Mouse (Mus musculus): ENCODE data around the gene Dnajc28. TPM values are rescaled to one million over a fixed set of nuclear protein-coding genes. Genes with fewer than 3 reads are reported as not detected.
"Not testable (repeated sequence)": the region's sequence is repeated elsewhere in the genome, so short reads cannot be mapped to it uniquely, and the experiment has no call there.

The Dnajc28 gene
- total and polyA plus RNA-seq, 2 experiments from 2014 or later, result 9.9 to 10.7 TPM

DNA sequence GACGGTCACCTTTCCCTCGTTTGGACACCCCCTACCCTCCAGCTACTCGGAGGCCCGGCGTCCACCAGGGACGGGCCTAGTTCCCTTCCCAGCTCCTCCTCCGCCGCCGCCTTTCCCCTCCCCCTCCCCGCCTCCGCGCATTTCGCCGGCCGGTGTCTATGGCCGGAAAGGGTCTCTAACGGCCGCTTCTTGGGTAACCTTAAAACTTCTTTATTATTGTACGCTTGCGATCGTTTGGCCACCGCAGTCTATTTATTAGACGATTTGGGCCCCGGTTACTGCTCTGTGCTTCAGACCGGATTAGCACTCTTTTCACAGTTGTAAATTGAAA lies 29.4 kb upstream of the Dnajc28 start:
- ATAC-seq (ENCODE audit: insufficient read depth, low read depth) (peak; percentile 66), DNase-seq (ENCODE audit: low spot score) (peak; percentile 76)
- H3K36me3 ChIP-seq (replicated peaks; ENCODE audit: control insufficient read depth, insufficient read depth, low read length), result peaks cover 15% of the 10 kb centered on the region
- no peaks in the 10 kb centered on the region for H3K27me3 ChIP-seq (ENCODE audit: control insufficient read depth, insufficient read depth, low read length)
- H3K9ac ChIP-seq (replicated peaks; ENCODE audit: low read depth, low read length), result peak overlapping the region; percentile 91
- no peaks in the 10 kb centered on the region for H3K9me3 ChIP-seq (replicated peaks; ENCODE audit: control insufficient read depth, low read length)
- H3K27ac ChIP-seq (ENCODE audit: low read depth), result peak overlapping the region; percentile 99
- TF ChIP-seq CTCF (IDR thresholded peaks at IDR 0.05; ENCODE audit: low read depth) (no peak), EP300 (IDR thresholded peaks at IDR 0.05; ENCODE audit: low read depth) (no peak)
- H3K4me3 ChIP-seq (ENCODE audit: low read depth, low read length), result peak overlapping the region; percentile 84
- peaks cover 15% of the 10 kb centered on the region; the same call in 1 of the 2 replicates for H3K4me1 ChIP-seq (ENCODE audit: control insufficient read depth, insufficient read depth)
- peak overlapping the region; percentile 69 for H3K4me2 ChIP-seq (ENCODE audit: low read depth, low read length)
- 0% methylated on average over 23 of the region's 25 CpGs for WGBS

DNA sequence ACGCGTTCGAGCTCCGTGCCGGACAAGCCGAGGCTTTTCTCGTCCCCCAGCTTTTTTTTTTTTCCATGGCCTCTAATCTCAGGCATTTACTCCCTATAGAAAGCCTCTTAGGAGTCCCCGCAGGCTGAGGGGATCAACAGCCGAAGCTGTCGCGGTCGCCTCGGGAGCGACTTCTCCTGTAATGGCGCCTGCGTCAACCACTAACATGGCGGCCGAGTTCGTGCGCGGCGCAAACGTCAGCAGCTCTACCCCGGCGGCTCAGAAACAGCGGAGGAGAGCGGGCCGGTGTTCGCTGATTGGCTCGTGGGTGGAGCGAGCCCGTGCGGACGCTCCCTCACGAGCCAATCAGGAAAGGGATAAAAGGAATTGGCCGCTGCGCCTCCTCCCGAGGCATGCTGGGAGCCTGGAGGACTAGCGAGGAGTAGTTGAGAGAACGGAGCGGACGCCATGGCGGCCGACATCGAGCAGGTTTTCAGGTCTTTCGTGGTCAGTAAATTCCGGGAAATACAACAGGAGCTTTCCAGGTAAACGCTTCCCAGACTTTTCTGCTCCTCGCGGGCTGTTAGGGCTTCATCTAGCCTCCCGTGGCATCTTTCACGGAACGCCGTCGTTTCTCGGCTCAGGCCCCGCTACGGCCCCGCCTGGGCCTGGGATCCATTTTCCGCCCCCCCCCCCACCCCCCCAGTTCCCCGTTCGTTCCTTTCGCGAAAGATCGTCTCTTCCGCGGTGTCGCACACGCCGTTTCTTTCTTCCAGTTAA lies 28.8 kb upstream of the Dnajc28 start, which contains the start of gene Son:
Son (plus strand) TSS at position 46 of the 759 bp plus-strand sequence.
- H3K27me3 ChIP-seq (ENCODE audit: control insufficient read depth, insufficient read depth, low read length), result no peaks in the 10 kb centered on the region
- H3K9me3 ChIP-seq (replicated peaks; ENCODE audit: control insufficient read depth, low read length), result no peaks in the 10 kb centered on the region
- WGBS, result under 1% methylated on average over 68 of the region's 70 CpGs
- DNase-seq (ENCODE audit: low spot score) (peak; percentile 99), ATAC-seq (ENCODE audit: insufficient read depth, low read depth) (peak; percentile 96)
- TF ChIP-seq EP300 (IDR thresholded peaks at IDR 0.05; ENCODE audit: low read depth) (peak; percentile 55; the same call in 1 of the 2 replicates), CTCF (IDR thresholded peaks at IDR 0.05; ENCODE audit: low read depth) (no peak)
- H3K27ac ChIP-seq (ENCODE audit: low read depth), result peak within 1 kb of the TSS; percentile 99
- H3K36me3 ChIP-seq (replicated peaks; ENCODE audit: control insufficient read depth, insufficient read depth, low read length), result peaks cover 20% of the 10 kb centered on the region
- H3K4me1 ChIP-seq (ENCODE audit: control insufficient read depth, insufficient read depth), result peaks cover 15% of the 10 kb centered on the region; the same call in 1 of the 2 replicates
- H3K9ac ChIP-seq (replicated peaks; ENCODE audit: low read depth, low read length), result peak within 1 kb of the TSS; percentile 91
- peak within 1 kb of the TSS; percentile 84 for H3K4me3 ChIP-seq (ENCODE audit: low read depth, low read length)
- peak within 1 kb of the TSS; percentile 89 for H3K4me2 ChIP-seq (ENCODE audit: low read depth, low read length)

DNA sequence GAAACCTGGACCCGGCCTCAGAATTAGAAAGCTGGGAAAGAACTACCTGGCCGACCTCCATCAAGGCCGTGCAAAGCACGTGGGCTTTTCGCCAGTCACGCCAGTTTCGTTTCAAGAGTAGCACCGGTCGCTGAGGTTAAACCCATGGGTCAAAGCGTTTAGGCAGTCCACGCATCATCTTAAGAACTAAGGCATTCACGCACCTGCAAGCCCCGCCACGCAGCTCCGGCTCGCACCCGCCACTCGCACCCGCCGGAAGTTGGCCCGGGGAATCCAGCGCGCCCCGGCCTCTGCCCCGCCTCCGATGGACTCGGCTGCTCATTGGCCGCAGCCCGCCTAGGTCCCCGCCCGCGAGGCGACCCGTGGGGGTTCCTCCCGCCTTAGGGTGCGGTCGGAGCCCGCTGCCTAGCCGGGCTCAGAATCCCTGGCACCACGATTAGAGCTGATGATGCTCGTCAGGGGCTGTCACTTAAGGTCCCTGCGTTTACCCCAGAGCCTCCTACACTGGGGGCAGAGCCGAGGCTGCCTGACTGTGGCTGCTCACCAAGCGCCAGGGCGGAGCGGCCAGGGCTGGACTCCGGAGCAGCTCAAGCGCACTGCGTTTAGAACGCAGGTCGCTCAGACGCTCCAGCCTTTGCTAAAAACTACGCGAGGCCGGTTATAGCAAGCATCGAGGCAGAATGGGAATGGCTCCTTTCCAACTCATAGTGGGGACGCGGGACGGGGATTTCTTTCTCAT lies 28.0 kb upstream of the Dnajc28 start, which contains the start of gene Gart:
Gart (minus strand) TSS at position 272 of the 739 bp plus-strand sequence.
- Histone ChIP-seq H3K9ac (replicated peaks; ENCODE audit: low read depth, low read length) (peak within 1 kb of the TSS; percentile 91), H3K9me3 (replicated peaks; ENCODE audit: control insufficient read depth, low read length) (no peaks in the 10 kb centered on the region), H3K36me3 (replicated peaks; ENCODE audit: control insufficient read depth, insufficient read depth, low read length) (peaks cover 20% of the 10 kb centered on the region), H3K4me1 (ENCODE audit: control insufficient read depth, insufficient read depth) (peaks cover 15% of the 10 kb centered on the region; the same call in 1 of the 2 replicates), H3K27me3 (ENCODE audit: control insufficient read depth, insufficient read depth, low read length) (no peaks in the 10 kb centered on the region), H3K4me2 (ENCODE audit: low read depth, low read length) (peak within 1 kb of the TSS; percentile 89), H3K27ac (ENCODE audit: low read depth) (peak within 1 kb of the TSS; percentile 99), H3K4me3 (ENCODE audit: low read depth, low read length) (peak within 1 kb of the TSS; percentile 84)
- peak; percentile 91 for DNase-seq (ENCODE audit: low spot score)
- TF ChIP-seq CTCF (IDR thresholded peaks at IDR 0.05; ENCODE audit: low read depth) (no peak), EP300 (IDR thresholded peaks at IDR 0.05; ENCODE audit: low read depth) (no peak)
- under 1% methylated on average over 57 of the region's 59 CpGs for WGBS
- ATAC-seq (ENCODE audit: insufficient read depth, low read depth), result peak; percentile 85

DNA sequence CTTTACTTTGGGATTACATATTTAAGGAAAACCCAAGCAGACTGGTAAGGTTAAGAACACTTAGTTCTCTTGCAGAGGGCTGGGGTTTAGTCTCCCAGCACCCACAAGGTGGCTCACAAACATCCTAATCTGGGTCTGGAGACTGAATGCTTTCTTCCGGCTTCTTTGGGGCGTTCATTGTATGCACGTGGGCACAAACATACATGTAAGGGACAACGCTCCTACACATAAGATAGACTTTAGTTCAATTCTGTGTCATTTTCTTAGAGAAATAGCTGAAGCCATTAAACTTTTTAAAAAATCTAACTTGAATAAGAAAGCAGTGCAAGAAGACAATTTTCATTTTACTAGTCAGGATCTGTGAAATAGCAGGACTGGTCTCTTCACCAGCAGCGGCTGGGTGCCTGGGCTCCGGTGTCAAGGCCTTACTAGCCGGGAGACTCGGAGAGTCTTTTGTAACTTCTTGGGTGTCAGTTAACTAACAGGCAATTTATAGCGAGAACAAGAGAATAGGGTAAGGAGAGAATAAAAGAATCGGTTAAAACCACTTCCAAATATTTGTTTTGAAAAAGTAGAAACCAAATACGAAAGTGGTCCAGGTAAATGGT lies 27.3 kb upstream of the Dnajc28 start:
- H3K36me3 ChIP-seq (replicated peaks; ENCODE audit: control insufficient read depth, insufficient read depth, low read length), result peaks cover 23% of the 10 kb centered on the region
- no peak for ATAC-seq (ENCODE audit: insufficient read depth, low read depth)
- WGBS, result 1% methylated on average over 11 of the region's 11 CpGs
- H3K9me3 ChIP-seq (replicated peaks; ENCODE audit: control insufficient read depth, low read length), result no peaks in the 10 kb centered on the region
- H3K4me2 ChIP-seq (ENCODE audit: low read depth, low read length), result peak overlapping the region; percentile 89
- peak overlapping the region; percentile 84 for H3K4me3 ChIP-seq (ENCODE audit: low read depth, low read length)
- peak overlapping the region; percentile 99; the same call in 1 of the 2 replicates for H3K27ac ChIP-seq (ENCODE audit: low read depth)
- no peaks in the 10 kb centered on the region for H3K27me3 ChIP-seq (ENCODE audit: control insufficient read depth, insufficient read depth, low read length)
- H3K4me1 ChIP-seq (ENCODE audit: control insufficient read depth, insufficient read depth), result peaks cover 15% of the 10 kb centered on the region; the same call in 1 of the 2 replicates
- H3K9ac ChIP-seq (replicated peaks; ENCODE audit: low read depth, low read length), result peak overlapping the region; percentile 91
- no peak for DNase-seq (ENCODE audit: low spot score)
- TF ChIP-seq EP300 (IDR thresholded peaks at IDR 0.05; ENCODE audit: low read depth), result no peak
- TF ChIP-seq CTCF (IDR thresholded peaks at IDR 0.05; ENCODE audit: low read depth), result no peak

DNA sequence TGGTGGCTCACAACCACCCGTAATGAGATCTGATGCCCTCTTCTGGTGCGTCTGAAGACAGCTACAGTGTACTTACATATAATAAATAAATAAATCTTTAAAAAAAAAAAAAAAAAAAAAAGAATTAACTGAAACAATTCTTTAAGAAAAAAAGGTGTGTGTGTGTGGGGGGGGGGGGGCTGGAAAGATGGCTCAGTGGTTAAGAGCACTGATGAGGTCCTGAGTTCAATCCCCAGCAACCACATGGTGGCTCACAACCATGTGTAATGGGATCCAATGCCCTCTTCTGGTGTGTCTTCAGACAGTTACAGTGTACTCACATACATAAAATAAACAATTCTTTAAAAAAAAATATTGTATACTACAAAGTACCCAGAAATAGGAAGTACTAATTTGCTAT lies 26.6 kb upstream of the Dnajc28 start:
- no CpG with 5 or more reads among the region's 2 CpGs for WGBS
- not testable (repeated sequence) for H3K27ac ChIP-seq (ENCODE audit: low read depth); H3K4me2 ChIP-seq (ENCODE audit: low read depth, low read length); H3K4me3 ChIP-seq (ENCODE audit: low read depth, low read length); DNase-seq (ENCODE audit: low spot score); H3K9me3 ChIP-seq (replicated peaks; ENCODE audit: control insufficient read depth, low read length); ATAC-seq (ENCODE audit: insufficient read depth, low read depth); H3K9ac ChIP-seq (replicated peaks; ENCODE audit: low read depth, low read length); H3K27me3 ChIP-seq (ENCODE audit: control insufficient read depth, insufficient read depth, low read length)
- H3K4me1 ChIP-seq (ENCODE audit: control insufficient read depth, insufficient read depth), result peaks cover 15% of the 10 kb centered on the region; the same call in 1 of the 2 replicates
- peaks cover 29% of the 10 kb centered on the region for H3K36me3 ChIP-seq (replicated peaks; ENCODE audit: control insufficient read depth, insufficient read depth, low read length)
